Mouse (Mus musculus) c-Kit-positive CD71-positive TER-119-positive erythroid progenitor cells, embryonic 14.5 days (primary cell): ENCODE measurements at regions not wholly inside any gene's neighbourhood (a gene's known extent, or its start where the extent isn't known, plus 50 kb on each side); places are given as distances from the start of the nearest gene placed in this dataset.

Experiments
- DNase-seq: peaks from one replicate; pipeline ENCODE4 v3.0.0-alpha.2; 2013; ENCODE audit warnings: low spot score

- no peak for DNase-seq
Measured at GRCm38 (mm10) chr8:77774551-77775335, 50.5 kb upstream of the Ednra start.

- DNase-seq: no peak
Measured at GRCm38 (mm10) chr8:77775526-77775925, 51.3 kb upstream of the Ednra start.

- no peak for DNase-seq
Measured at GRCm38 (mm10) chr8:77777597-77777996, 53.3 kb upstream of the Ednra start.

GRCm38 (mm10) chr8:77785676-77786255, 61.5 kb upstream of the Ednra start:
- DNase-seq: no peak

- DNase-seq: no peak
Measured at GRCm38 (mm10) chr8:77794911-77795310, 70.6 kb upstream of the Ednra start.

GRCm38 (mm10) chr8:77803147-77803903, 79.1 kb upstream of the Ednra start:
- DNase-seq: no peak

GRCm38 (mm10) chr8:77804536-77804935, 80.3 kb upstream of the Ednra start:
- no peak for DNase-seq

GRCm38 (mm10) chr8:77804956-77805355, 80.7 kb upstream of the Ednra start:
- no peak for DNase-seq

- DNase-seq: no peak
Measured at GRCm38 (mm10) chr8:77805657-77806056, 81.4 kb upstream of the Ednra start.

GRCm38 (mm10) chr8:77814796-77815647, 90.8 kb upstream of the Ednra start:
- DNase-seq: no peak

GRCm38 (mm10) chr8:77815648-77815971, 91.3 kb upstream of the Ednra start:
- DNase-seq: no peak

- no peak for DNase-seq
Measured at GRCm38 (mm10) chr8:77816217-77816616, 92.0 kb upstream of the Ednra start.

- DNase-seq: no peak
Measured at GRCm38 (mm10) chr8:77825786-77826185, 101.5 kb upstream of the Ednra start.

- no peak for DNase-seq
Measured at GRCm38 (mm10) chr8:77826255-77826654, 102.0 kb upstream of the Ednra start.

GRCm38 (mm10) chr8:77828079-77828478, 103.8 kb upstream of the Ednra start:
- no peak for DNase-seq

- DNase-seq: no peak
Measured at GRCm38 (mm10) chr8:77829126-77829748, 105.0 kb upstream of the Ednra start.

- no peak for DNase-seq
Measured at GRCm38 (mm10) chr8:77829764-77830163, 105.5 kb upstream of the Ednra start.

- no peak for DNase-seq
Measured at GRCm38 (mm10) chr8:77834283-77834682, 110.0 kb upstream of the Ednra start.

GRCm38 (mm10) chr8:77836902-77837489, 112.7 kb upstream of the Ednra start:
- no peak for DNase-seq

GRCm38 (mm10) chr8:77842392-77843139, 118.3 kb upstream of the Ednra start:
- no peak for DNase-seq

- DNase-seq: no peak
Measured at GRCm38 (mm10) chr8:77843229-77843628, 119.0 kb upstream of the Ednra start.
